Mouse (Mus musculus) hindbrain, embryonic 15.5 days (tissue): ENCODE data around the gene Fzr1. TPM values are rescaled to one million over a fixed set of nuclear protein-coding genes. Genes with fewer than 3 reads are reported as not detected.
A peak's percentile ranks its signal among the peaks of the same experiment; 100 is the strongest.

Experiments
- ATAC-seq: fragments of 200-750 bp; cut with Nextera tagmentation; 2 replicates; pipeline ENCODE4 v1.8.0; 2017; ENCODE audit warnings: low read depth, moderate number of reproducible peaks, moderate TSS enrichment; ENCODE audit not compliant: low FRiP score
- H3K27ac ChIP-seq: fragments of 300-500 bp; sonication (generic); replicated peaks from 2 replicates; pipeline ENCODE4 v1.5.1; 2015; ENCODE audit warnings: mild to moderate bottlenecking, inconsistent platforms
- H3K27me3 ChIP-seq: fragments of 300-500 bp; sonication (generic); 2 replicates; pipeline ENCODE4 v1.6.1; 2015; ENCODE audit warnings: control low read depth, inconsistent platforms
- H3K36me3 ChIP-seq: fragments of 300-500 bp; sonication (generic); 2 replicates; pipeline ENCODE4 v1.6.1; 2015; ENCODE audit warnings: control low read depth, inconsistent platforms
- H3K4me1 ChIP-seq: fragments of 300-500 bp; sonication (generic); replicated peaks from 2 replicates; pipeline ENCODE4 v1.6.1; 2015; ENCODE audit warnings: control low read depth, inconsistent platforms
- H3K4me2 ChIP-seq: fragments of 300-500 bp; sonication (generic); 2 replicates; pipeline ENCODE4 v1.6.1; 2015; ENCODE audit warnings: moderate library complexity, mild to moderate bottlenecking, inconsistent platforms
- H3K4me3 ChIP-seq: fragments of 300-500 bp; sonication (generic); 2 replicates; pipeline ENCODE4 v1.5.1; 2015; ENCODE audit warnings: mild to moderate bottlenecking, inconsistent platforms
- H3K9ac ChIP-seq: fragments of 300-500 bp; sonication (generic); 2 replicates; pipeline ENCODE4 v1.6.1; 2015; ENCODE audit warnings: inconsistent platforms
- H3K9me3 ChIP-seq: fragments of 300-500 bp; sonication (generic); 2 replicates; pipeline ENCODE4 v1.6.1; 2016; ENCODE audit warnings: control low read depth, inconsistent platforms
- WGBS: fragments of 180-500 bp; shearing (Covaris S2); methylation state at CpG from one replicate; pipeline ENCODE4 v1.1.7; 2015; 5-methylcytosine and 5-hydroxymethylcytosine counted together
- polyA plus RNA-seq: library from polyadenylated mRNA; unstranded; fragments of >200 nt; fragmentation: Nextera tagmentation; extraction: Ambion mirVana; gene quantifications from 2 replicates; pipeline ENCODE4 v1.2.1, GENCODE M21; 2015

Fzr1 gene
- polyA plus RNA-seq, 1 experiment from 2014 or later, result 152 TPM

DNA sequence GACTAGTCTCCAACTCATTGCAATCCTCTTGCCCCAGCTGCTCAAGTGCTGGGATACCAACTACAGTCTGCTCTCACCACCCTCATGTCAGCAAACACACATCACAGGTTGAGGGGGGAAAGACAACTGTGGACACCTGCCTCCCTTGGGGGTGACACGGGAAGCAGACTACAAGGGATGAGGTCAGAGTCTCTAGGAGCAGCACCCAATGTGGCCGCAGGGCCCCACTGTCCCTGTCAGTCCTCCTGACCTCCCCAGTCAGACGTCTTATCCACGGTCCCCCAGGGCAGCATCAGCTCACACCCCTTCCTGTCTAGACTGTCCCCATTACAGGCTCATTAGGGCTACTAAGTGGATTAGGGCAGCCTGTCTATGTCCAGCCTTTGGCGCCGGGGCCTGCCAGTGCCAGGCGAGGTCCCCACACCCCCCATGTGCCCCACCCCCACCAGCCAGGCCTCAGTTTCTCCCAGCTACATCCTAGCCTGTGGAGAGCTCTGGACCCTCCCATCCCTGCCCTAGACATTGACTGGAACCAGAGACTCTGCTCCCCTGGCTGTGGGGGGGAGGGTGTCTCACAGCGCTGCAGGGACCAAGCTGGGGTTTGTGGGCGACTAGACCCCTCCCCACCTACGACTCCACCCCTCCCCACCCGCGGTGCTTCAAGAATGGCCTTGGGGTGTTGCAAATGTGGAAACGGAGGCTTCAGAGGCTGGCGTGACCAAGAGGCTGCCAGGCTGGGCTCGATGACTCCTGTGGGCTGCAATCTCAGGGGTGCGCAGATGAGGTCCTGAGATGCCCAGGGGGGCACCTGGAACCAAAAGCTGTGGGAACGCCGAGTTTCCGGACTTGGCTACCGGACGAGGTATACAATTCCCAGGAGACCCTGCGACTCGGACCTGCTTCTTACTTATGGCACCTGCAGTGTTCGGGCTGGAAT is 28.5 kb upstream of the Fzr1 start:
- WGBS, result 30% methylated on average over 24 of the region's 24 CpGs
- Histone ChIP-seq H3K27ac (peak overlapping the region; percentile 28; the same call in 1 of the 2 replicates), H3K4me1 (peaks cover 70% of the 10 kb centered on the region), H3K27me3 (peaks cover 9% of the 10 kb centered on the region; the same call in 1 of the 2 replicates), H3K9ac (0 out of 2 replicates have a peak overlapping the region, but pooled peaks have one; percentile 21), H3K36me3 (peaks cover 29% of the 10 kb centered on the region), H3K4me3 (peak overlapping the region; percentile 17; the same call in 1 of the 2 replicates), H3K9me3 (no peaks in the 10 kb centered on the region), H3K4me2 (peak overlapping the region; percentile 36)
- ATAC-seq, result no peak

DNA sequence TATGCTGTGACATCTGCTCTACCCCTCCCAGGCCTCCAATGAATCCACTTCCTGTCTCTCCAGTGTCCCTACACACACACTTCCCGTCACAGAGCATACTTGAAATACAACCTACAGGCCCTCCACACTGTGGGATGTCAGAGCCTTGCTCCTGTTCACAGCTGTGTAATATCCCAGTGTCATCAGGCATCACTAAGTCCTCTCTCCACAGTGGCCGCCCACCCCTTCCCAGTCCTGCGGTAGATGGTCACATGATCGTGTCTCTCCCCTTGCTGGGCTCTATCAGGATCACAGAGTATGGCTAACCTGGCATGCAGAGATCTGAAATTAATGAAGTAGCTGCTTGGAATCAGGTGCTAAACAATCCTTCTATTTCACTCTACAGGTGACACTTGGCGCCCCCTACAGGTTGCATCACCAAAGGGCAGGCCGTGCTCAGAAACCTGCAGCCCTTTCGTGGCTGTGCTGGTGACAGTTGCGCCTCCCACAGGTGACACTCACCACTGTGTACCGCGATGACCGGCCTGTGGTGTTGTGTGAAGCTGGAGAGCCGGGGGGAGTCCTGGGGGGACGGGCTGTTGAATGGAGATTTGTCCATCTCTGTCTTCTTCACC is 27.4 kb upstream of the Fzr1 start:
- Histone ChIP-seq H3K27me3 (peaks cover 9% of the 10 kb centered on the region; the same call in 1 of the 2 replicates), H3K9me3 (no peaks in the 10 kb centered on the region), H3K9ac (no peak overlapping the region), H3K4me1 (peaks cover 69% of the 10 kb centered on the region), H3K27ac (no peak overlapping the region), H3K36me3 (peaks cover 29% of the 10 kb centered on the region), H3K4me2 (no peak overlapping the region), H3K4me3 (no peak overlapping the region)
- WGBS, result 46% methylated on average over 13 of the region's 13 CpGs
- no peak for ATAC-seq

DNA sequence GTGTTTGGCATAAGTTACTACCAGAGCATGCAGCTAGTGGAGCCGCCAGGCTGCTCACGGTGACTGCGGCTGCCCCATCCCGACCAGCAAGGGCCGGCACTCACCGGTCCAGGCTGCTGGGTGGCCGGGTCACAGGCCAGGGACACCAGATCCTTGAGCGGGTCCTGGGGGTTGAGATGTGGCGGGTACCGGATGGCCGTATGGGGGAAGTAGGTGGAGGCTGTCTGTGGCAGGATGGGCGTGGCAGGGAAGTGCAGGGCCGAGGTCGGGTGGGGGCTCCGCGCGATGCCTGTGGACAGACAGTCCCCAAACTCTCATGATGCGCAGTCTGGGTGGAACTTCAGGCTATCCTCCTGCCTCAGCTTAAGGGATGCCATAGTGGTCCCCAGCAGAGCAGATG is 26.4 kb upstream of the Fzr1 start:
- peaks cover 29% of the 10 kb centered on the region for H3K36me3 ChIP-seq
- no peak overlapping the region for H3K9ac ChIP-seq
- H3K4me1 ChIP-seq, result peaks cover 69% of the 10 kb centered on the region
- ATAC-seq, result no peak
- H3K4me2 ChIP-seq, result no peak overlapping the region; the same call in 1 of the 2 replicates
- H3K27ac ChIP-seq, result no peak overlapping the region
- no peaks in the 10 kb centered on the region for H3K9me3 ChIP-seq
- peaks cover 9% of the 10 kb centered on the region; the same call in 1 of the 2 replicates for H3K27me3 ChIP-seq
- no peak overlapping the region for H3K4me3 ChIP-seq
- WGBS, result 54% methylated on average over 18 of the region's 18 CpGs

DNA sequence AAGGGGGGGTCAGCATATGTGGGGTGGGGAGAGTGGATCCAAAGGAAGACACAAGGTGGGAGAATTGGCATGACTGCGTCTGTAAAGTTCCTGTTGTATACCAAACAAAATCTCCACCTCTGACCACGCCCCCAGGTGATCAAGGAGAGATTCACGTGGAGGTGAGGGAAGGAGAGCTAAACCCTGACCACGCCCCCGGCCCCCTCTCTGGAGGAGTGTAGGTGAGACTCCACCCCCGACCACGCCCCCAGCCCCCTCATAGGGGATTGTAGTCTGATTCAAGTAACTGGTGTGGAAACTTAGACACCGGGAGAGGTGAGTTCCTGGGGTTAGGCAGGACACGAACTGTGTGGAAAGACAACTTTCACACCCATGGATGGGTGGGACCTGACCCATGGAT is 25.8 kb upstream of the Fzr1 start:
- peaks cover 29% of the 10 kb centered on the region for H3K36me3 ChIP-seq
- WGBS, result 22% methylated on average over 9 of the region's 9 CpGs
- ATAC-seq, result no peak

DNA sequence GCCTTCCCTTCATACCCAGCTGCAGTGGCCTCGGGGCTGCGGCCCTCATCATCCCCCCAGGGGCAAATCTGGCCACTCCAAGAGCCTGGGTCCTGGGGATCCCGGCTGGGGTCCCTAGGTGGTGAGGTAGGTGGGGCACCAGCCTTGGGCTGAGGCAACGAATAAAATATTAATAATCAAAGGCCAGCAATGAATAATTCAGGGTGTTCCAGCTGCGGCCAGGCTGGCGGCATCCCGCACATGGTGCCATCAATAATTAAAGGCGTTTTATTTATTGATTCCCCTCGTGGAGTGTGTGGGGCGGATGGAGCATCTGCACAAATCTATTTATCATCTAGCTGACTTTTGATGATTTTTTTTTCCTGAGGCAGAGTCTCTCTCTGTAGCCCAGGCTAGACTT is 25.2 kb upstream of the Fzr1 start:
- Histone ChIP-seq H3K4me1 (peaks cover 61% of the 10 kb centered on the region), H3K4me3 (no peak overlapping the region), H3K36me3 (peaks cover 29% of the 10 kb centered on the region), H3K9ac (no peak overlapping the region), H3K27me3 (peaks cover 9% of the 10 kb centered on the region; the same call in 1 of the 2 replicates), H3K4me2 (no peak overlapping the region), H3K27ac (peak overlapping the region; percentile 80; the same call in 1 of the 2 replicates), H3K9me3 (no peaks in the 10 kb centered on the region)
- WGBS, result 42% methylated on average over 10 of the region's 10 CpGs
- no peak for ATAC-seq

More for the DNA sequence above, 25.8 kb upstream of the Fzr1 start:
- no peak overlapping the region for H3K9ac ChIP-seq
- no peak overlapping the region for H3K4me3 ChIP-seq
- peaks cover 9% of the 10 kb centered on the region; the same call in 1 of the 2 replicates for H3K27me3 ChIP-seq
- H3K27ac ChIP-seq, result no peak overlapping the region
- no peaks in the 10 kb centered on the region for H3K9me3 ChIP-seq
- peaks cover 63% of the 10 kb centered on the region for H3K4me1 ChIP-seq
- no peak overlapping the region for H3K4me2 ChIP-seq

DNA sequence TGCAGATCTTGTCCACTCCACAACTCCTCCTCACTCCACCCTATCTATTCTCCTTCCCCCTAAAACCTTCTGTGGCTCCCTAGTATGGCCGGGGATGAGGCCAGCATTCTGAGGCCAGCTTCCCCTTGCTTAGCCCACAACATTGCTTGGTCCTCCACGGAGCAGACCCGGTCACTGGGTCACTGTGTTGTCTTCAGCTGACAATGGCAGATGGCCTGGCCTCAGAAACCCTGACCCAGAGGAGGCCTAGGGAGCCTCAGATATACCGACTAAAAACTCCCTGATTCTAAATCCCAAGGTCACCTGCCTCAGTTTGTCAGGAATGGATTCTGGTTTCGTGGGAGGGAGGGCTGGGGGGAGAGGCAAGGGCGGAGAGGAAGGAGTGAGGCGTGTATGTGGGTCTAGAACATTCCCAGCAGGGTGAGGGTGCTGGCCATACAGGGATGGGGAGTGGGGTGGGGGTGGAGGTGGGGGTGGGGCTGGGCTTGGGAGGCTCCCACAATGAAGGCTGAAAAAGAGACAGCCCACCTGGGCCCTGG is 24.0 kb upstream of the Fzr1 start:
- 10% methylated on average over 7 of the region's 7 CpGs for WGBS
- ATAC-seq, result peak; percentile 9; the same call in 1 of the 2 replicates

DNA sequence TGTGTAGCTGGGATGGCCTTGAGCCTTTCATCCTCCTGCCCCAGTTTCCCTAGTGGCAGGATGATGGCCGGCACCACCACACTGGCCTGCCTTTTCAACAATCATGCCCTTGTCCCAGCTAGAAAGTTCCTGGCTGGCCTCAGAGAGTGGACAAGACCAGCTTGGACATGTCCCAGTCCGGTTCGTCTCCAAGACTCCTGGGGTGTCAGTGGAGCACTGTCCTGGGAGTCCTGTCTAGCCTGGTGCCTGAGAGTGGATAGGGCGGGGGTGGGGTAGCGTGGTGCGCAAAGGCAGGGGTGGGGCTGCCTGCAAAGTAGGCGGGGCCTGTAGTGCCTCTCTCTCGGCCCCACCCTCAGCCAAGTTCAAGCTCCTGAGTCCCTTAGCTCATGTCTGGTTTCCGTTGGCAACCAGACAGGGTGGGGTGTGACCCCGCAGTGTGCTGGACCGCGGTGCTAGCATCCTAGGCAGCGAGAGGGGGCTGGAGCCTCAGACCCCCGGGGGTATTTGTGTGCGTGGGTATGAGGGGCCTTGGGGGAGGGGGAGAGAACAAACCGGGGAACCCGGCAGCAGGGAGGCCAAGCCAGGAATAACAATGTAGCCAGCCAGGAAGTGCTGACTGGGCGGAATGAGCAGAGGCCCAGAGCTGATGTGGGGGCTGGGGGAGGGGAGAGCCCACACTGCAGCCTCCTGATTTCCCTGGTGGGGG is 23.4 kb upstream of the Fzr1 start:
- peak; percentile 68 for ATAC-seq
- Histone ChIP-seq H3K9ac (no peak overlapping the region), H3K4me2 (peak overlapping the region; percentile 30), H3K4me1 (peaks cover 50% of the 10 kb centered on the region), H3K27ac (peak overlapping the region; percentile 80), H3K4me3 (no peak overlapping the region), H3K36me3 (peaks cover 22% of the 10 kb centered on the region), H3K9me3 (no peaks in the 10 kb centered on the region), H3K27me3 (0 out of 2 replicates have a peak, but pooled peaks cover 2% of the 10 kb centered on the region)
- 9% methylated on average over 18 of the region's 18 CpGs for WGBS

More for the DNA sequence above, 24.0 kb upstream of the Fzr1 start:
- H3K4me2 ChIP-seq, result peak overlapping the region; percentile 30
- H3K9me3 ChIP-seq, result no peaks in the 10 kb centered on the region
- peaks cover 53% of the 10 kb centered on the region for H3K4me1 ChIP-seq
- no peak overlapping the region for H3K4me3 ChIP-seq
- H3K9ac ChIP-seq, result no peak overlapping the region
- peak overlapping the region; percentile 80 for H3K27ac ChIP-seq
- H3K27me3 ChIP-seq, result 0 out of 2 replicates have a peak, but pooled peaks cover 4% of the 10 kb centered on the region
- H3K36me3 ChIP-seq, result peaks cover 28% of the 10 kb centered on the region

DNA sequence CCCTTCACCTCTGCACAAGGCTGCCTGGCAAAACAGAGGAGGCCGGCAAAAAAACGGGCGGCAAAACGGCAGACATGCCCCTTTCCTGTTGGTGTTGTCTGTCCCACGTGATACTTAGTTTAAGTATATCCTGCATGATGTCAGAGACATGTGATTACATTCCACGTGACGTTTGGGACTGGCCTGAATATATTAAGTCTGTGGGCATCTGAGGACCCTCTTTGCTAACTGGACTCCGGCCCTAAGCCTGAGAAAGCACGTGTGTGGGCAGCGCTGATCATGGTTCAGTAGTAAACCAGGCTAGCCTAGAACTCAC is 22.8 kb upstream of the Fzr1 start:
- Histone ChIP-seq H3K9ac (no peak overlapping the region), H3K36me3 (peaks cover 19% of the 10 kb centered on the region), H3K9me3 (no peaks in the 10 kb centered on the region), H3K4me1 (peaks cover 52% of the 10 kb centered on the region), H3K27ac (peak overlapping the region; percentile 80), H3K4me3 (0 out of 2 replicates have a peak overlapping the region, but pooled peaks have one; percentile 13), H3K4me2 (peak overlapping the region; percentile 30), H3K27me3 (no peaks in the 10 kb centered on the region)
- 0 out of 2 replicates have a peak, but pooled peaks have one; percentile 2 for ATAC-seq
- 26% methylated on average over 10 of the region's 10 CpGs for WGBS

DNA sequence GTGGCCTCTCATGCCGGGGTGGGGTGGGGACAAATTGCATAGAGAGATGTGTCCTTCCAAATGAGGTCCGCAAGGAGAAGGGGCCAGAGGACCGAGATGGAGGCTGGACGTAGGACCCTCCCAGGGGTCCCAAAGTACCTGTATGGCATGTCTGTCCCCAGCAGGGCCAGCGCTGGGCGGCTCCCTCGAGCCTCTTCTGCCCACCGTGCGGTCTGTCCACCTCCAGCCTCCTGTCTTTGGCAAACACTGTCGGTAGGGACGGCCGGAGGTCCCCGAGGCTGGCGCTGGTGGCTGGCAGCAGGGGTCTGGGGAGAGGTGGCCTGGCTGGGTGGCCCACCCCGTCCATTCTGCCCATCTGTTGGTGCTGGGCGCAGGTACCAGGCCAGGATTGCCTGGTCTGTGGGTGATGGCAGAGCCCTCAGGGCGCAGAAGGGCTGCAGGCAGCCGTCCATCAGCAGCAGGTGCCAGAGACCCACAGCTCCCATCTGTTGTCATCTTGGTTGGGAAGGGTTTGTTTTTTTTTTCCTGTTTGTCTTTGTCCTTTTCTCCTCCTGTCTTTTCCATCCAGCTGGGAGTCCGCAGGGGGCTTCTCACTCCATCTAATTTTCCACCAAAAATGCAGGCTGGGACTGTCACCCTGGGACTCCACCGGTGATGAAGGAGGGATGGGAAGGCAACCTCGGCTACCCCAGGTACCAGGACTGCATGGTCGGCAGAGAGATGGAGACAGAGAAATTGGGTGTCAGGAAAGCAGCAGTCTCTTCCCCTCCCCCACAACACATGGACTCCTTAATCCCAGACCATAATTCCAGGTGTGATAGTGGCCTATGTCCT is 22.3 kb upstream of the Fzr1 start:
- peaks cover 13% of the 10 kb centered on the region for H3K36me3 ChIP-seq
- peaks cover 55% of the 10 kb centered on the region for H3K4me1 ChIP-seq
- peak overlapping the region; percentile 13; the same call in 1 of the 2 replicates for H3K4me3 ChIP-seq
- H3K9me3 ChIP-seq, result no peaks in the 10 kb centered on the region
- H3K27ac ChIP-seq, result peak overlapping the region; percentile 80
- no peak for ATAC-seq
- peak overlapping the region; percentile 30 for H3K4me2 ChIP-seq
- 38% methylated on average over 21 of the region's 22 CpGs for WGBS
- H3K27me3 ChIP-seq, result no peaks in the 10 kb centered on the region
- no peak overlapping the region for H3K9ac ChIP-seq

DNA sequence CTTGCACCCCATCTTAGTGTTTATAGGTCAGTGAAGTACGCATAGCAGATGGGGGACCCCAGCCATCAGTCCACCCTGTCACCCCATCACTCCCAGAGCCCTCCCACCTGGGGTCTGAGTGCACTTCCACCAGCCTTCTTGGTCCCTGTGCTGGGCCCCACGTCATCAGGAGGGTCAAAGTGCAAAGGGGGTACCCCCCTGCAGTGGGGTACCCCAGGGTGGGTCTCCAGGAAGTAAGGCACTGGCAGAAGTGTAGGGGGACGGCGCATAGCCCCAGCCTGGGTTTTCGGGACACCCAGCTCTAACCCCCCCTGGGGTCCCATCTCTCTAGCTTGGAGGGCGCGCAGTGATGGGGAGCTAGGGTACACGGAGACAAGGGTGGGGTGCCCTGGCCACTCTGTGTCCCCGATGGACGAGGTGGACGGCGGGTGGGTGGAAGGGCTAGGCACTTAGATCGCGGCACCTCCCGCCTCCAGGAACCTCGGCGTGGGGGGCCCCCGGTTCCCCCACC is 21.5 kb upstream of the Fzr1 start:
- H3K27me3 ChIP-seq, result no peaks in the 10 kb centered on the region
- peaks cover 9% of the 10 kb centered on the region; the same call in 1 of the 2 replicates for H3K36me3 ChIP-seq
- H3K9ac ChIP-seq, result no peak overlapping the region
- 78% methylated on average over 18 of the region's 18 CpGs for WGBS
- no peaks in the 10 kb centered on the region for H3K9me3 ChIP-seq
- H3K4me3 ChIP-seq, result 0 out of 2 replicates have a peak overlapping the region, but pooled peaks have one; percentile 9
- ATAC-seq, result no peak
- H3K4me2 ChIP-seq, result peak overlapping the region; percentile 30; the same call in 1 of the 2 replicates
- H3K4me1 ChIP-seq, result peaks cover 55% of the 10 kb centered on the region
- H3K27ac ChIP-seq, result peak overlapping the region; percentile 42; the same call in 1 of the 2 replicates
